Mouse (Mus musculus) T-helper 1 cell (primary cell): ENCODE measurements around the gene Cerk.
"Not testable (repeated sequence)": the region's sequence is repeated elsewhere in the genome, so short reads cannot be mapped to it uniquely, and the experiment has no call there.

ENCODE experiments used
- in situ Hi-C: fragments of 300-600 bp; cut with MboI, MseI; formaldehyde crosslinking; loops from one replicate; pipeline ENCODE4 v1.15.1; 2025; ENCODE audit warnings: high pct_unique_total_duplicates

Cerk gene

GRCm38 (mm10) chr15:86164718-86165345 lies 21.1 kb downstream of the Cerk start:
- in situ Hi-C loops, result no loop called here

- in situ Hi-C loops, result not testable (repeated sequence)
These were observed 24.1 kb downstream of the Cerk start for GRCm38 (mm10) chr15:86161800-86162199.

- in situ Hi-C loops, result no loop called here
These were observed 25.0 kb downstream of the Cerk start for GRCm38 (mm10) chr15:86160906-86161305.

DNA sequence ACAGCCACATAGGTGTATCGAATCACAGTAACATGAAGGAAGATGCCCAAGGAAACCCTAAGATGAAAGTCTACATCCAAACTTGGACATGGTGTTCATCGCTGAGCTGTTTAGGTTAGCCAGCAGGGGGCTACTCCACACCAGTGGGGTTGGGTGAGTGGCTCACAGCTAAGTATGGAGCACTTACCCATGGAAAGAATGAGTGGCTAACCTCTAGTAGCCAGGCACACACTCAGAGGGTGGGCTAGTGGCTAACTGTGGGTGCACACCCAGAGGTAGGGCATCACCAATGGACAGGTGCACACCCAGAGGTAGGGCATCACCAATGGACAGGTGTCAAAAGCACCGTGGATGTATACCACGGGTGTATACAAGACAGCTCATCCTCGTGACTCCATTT lies 26.2 kb downstream of the Cerk start:
- in situ Hi-C loops, result no loop called here

GRCm38 (mm10) chr15:86159093-86159492 lies 26.8 kb downstream of the Cerk start:
- in situ Hi-C loops, result no loop called here

DNA sequence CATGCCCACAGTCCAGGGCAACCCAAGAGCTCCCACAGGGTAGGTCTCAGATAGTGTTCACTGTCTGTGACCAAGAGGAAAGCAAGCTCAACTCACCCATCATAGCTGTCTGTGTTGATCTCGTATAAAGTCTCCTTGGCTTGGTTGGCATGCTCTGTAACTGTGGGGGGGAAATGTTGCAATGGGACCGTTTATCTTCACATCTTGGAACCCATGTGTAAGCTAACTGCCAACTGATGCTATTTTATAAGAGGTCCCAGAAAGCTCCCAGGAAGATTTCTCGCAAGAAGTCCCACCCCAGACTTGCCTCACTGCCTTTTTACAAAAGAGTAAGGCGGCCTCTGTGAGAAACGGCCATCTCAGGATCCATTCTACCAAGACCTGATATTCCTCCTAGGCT lies 29.4 kb downstream of the Cerk start:
- in situ Hi-C loops, result no loop called here

DNA sequence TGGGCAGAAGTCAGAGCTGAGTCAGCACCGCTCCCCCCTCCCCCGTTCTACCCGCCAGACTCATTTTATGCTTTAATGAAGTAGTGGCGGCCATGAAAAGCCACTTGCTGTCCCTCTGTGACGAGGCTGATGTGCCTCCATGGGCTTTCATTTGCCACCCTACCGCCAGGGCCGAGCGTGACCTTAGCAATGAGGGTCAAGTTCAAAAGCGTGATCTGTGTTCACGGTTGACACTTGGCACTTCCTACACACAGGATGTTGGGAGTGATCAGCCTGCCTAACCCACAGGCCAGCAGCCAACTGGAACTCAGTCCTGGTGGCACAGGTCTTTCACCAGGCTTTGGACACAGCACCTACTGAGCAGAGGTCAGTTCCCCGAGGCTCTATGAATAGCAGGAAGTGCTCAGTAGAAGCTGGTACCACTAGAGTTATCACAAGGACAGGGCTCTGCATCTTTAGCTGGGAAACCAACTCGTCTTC lies 32.4 kb downstream of the Cerk start:
- in situ Hi-C loops, result no loop called here

DNA sequence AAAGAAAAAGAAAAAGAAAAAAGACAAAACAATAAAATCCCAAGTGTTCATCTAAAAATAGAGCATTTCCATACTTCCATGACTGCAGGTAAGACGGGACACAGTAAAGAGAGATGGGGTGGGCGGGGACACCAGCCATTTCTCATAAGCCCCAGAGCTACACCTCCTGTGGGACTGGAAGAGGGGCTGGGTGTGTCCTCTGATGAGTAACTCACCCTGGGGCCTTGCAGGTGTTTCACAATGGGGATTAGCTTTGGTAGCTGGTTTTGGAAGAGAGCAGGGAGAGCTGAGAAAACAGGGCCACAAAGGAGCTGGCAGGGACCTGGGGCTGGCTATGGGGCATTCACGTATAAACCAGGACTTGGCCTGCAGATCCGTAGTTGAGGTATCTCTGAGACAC lies 35.3 kb downstream of the Cerk start:
- in situ Hi-C loops, result no loop called here

- in situ Hi-C loops, result no loop called here
These were observed 39.0 kb downstream of the Cerk start for GRCm38 (mm10) chr15:86146922-86147321.

DNA sequence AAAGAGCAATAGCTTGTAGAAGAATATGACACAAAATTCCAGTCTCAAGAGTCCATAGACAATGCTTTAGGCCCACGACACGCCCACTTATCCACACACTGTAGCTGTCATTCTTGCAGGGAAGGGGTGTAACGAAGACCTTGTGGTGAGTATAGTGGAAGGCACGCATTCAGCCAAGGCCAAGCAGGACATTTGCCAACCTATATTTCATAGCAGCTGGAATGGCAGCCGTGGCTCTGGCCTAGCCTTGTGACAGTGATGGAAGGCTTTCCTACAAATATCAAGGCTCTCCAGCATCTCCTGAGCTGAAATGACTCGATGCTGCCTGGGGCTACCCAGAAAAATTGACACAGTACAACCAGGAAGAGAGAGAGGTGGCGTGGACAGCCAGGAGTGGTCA lies 40.9 kb downstream of the Cerk start:
- in situ Hi-C loops, result no loop called here

GRCm38 (mm10) chr15:86144577-86144976 lies 41.4 kb downstream of the Cerk start:
- in situ Hi-C loops, result no loop called here

DNA sequence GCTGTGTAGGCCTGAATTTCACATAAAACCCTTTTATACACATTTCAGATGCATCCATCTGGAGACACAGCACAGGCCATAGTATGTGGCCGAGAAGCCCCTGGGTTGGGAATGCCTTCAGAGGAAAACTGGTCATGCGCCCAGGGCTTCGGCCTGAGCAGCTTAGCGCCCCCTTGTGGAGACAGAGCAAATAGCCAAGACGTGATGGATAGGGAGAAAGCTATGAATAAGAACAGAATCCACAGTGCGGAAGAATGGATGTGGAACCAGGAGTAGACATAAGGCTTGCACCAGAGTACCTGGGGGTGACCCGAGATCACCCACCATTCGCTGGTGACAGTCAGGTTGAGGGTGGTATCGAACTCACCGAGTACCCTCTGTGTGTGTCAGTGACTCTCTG lies 45.6 kb downstream of the Cerk start:
- in situ Hi-C loops, result no loop called here

- in situ Hi-C loops, result loop anchor here (5.0 kb wide), 1 partner anchor 75 kb away; no protein-coding TSS in a partner anchor
These were observed 48.3 kb downstream of the Cerk start for GRCm38 (mm10) chr15:86137638-86138037.

GRCm38 (mm10) chr15:86134941-86135783 lies 50.8 kb downstream of the Cerk start:
- in situ Hi-C loops, result loop anchor here (5.0 kb wide), 1 partner anchor 73 kb away; no protein-coding TSS in a partner anchor

DNA sequence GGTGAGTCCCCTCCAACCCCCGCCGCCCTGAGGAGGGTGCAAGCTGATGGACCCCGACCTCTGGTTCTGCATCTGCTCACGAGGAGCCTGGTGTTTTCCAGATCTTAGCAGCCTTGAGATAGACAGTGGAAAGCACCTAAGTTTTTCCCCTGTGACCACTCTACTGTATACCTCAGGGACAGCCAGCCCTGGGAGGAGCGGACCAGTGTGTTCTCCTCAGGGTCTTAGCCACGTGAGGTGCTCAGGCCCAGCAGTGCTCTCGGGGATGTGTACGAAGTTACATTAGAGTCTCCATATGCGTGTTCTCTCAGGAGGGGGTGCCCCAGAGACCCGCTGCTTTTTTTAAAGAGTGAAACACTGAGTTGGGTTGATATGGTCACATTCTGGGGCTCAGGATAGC lies 55.3 kb downstream of the Cerk start:
- in situ Hi-C loops, result no loop called here

DNA sequence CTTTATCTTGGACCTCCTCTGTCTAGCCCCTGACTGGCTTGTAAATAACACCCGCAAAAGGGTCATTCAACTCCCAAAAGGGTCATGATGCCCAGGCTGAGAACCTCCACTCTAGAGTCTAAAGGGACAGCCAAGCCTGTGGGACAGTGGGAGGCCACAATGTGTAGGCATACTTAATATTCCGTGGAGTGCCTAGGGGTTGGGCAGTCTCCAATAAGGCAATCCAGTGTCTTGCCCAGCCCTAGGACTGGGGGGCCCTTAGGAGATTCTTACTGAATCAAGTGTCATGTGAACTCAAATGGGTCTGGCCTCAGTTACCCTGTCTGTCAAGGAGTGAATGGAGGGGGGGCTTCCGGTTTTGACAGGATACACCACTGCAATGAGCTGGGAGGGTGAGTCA lies 56.9 kb downstream of the Cerk start:
- in situ Hi-C loops, result no loop called here

GRCm38 (mm10) chr15:86124359-86124758 lies 61.6 kb downstream of the Cerk start:
- in situ Hi-C loops, result loop anchor here (5.0 kb wide), 1 partner anchor 212 kb away; no protein-coding TSS in a partner anchor

GRCm38 (mm10) chr15:86123409-86123808 lies 62.5 kb downstream of the Cerk start:
- in situ Hi-C loops, result loop anchor here (5.0 kb wide), 1 partner anchor 211 kb away; no protein-coding TSS in a partner anchor

DNA sequence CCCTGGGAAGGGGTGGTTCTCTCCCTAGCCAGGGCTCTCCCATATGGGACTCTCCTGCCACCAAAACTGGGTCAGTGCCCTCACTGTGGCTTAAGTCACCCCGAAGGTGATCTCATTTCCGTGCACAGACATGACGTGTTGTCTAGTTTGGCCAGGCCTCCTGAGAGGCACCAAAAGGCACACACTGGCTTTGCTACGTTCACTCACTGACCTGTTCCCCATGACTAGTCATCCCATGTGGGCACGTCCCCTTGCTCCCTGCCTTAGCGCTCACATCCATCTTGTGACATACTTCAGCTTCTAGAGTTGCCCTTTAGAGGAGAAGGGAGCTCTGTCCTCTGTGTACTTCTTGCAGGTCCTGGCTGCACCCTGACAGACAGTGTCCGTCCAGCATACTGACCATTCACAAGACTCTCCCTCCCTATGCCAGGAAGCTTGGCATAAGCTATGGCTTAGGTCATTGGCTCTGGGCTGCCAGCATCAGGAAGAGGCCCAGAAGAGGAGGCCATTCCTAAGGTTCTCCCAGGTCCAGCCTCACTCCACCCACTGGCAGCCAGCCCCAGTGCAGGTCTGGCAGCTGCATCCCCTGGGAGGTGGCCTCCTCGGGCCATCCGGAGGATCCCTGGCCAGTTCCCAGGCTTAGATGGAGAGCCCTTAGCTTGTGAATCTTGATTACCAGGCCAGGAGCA lies 63.5 kb downstream of the Cerk start:
- in situ Hi-C loops, result loop anchor here (5.0 kb wide), 1 partner anchor 210 kb away; no protein-coding TSS in a partner anchor

- in situ Hi-C loops, result no loop called here
These were observed 66.8 kb downstream of the Cerk start for GRCm38 (mm10) chr15:86119186-86119585.

DNA sequence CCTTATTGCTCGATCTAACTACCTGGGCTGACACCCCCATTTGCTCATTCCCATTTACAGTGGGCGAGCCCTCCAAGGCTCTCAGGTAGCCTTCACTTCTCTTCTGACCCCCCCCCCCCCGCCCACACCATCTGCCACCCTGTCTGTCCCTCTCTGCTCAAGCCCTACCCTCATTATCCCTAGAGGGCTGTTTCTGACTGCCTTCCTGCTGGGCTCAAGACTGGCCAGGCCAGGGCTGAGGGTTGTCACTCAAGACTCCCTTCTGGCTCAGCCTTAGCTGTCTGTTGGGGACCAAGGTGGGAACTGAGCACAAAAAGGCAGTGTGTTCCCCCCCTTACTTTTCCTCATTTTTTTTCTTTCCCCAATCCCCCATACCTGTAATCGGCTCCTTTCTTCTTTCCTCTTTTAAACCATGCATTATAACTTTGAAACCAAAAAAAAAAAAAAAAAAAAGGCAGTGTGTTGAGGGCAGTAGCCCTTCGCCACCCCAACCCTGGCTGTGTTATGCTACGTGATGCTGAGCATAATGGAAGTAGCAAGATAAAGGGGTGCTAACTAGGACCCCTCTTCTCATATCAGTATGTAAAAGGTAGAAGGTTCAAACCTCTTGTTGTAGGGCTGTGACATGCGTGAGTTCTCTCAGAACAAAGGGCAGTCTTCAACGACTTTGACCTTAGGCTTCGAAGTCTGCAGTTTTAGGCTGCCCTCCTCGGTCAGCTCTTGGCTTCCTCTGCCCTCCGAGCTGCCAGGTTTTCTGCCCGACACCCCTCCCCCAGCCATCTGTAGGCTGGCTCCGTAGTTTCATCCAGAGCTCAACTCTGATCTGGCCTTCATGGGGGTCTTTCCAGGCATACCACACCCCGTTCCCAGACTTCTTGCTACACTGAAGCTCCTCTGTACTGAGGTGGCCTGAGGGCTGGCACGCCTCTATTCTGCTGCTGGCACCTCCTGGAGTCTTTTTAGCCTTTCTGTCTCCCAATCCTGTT lies 68.5 kb downstream of the Cerk start:
- in situ Hi-C loops, result no loop called here
